Mouse (Mus musculus) limb, embryonic 12.5 days (tissue): ENCODE results near the gene Gm5483. TPM values are rescaled to one million over a fixed set of nuclear protein-coding genes. Genes with fewer than 3 reads are reported as not detected.

Experiments used
- polyA plus RNA-seq: library from polyadenylated mRNA; unstranded; fragments of >200 nt; fragmentation: Nextera tagmentation; extraction: Ambion mirVana; gene quantifications from 2 replicates; pipeline ENCODE4 v1.2.1, GENCODE M21; 2016

The Gm5483 gene
- polyA plus RNA-seq, 1 experiment from 2014 or later, result 1.4 TPM

Other genes starting within 250 kb of the Gm5483 start
- 3.8 TPM in 2 replicates for gene Parp9, start 245.7 kb upstream of the Gm5483 start, polyA plus RNA-seq
- gene Dtx3l, start 245.1 kb upstream of the Gm5483 start, polyA plus RNA-seq, result 3.8 and 3.9 TPM in 2 replicates
- 48.4 and 51.0 TPM in 2 replicates for gene Kpna1, start 205.5 kb upstream of the Gm5483 start, polyA plus RNA-seq
- 11.3 and 11.6 TPM in 2 replicates for gene Wdr5b, start 143.0 kb upstream of the Gm5483 start, polyA plus RNA-seq
- 340 and 357 TPM in 2 replicates for gene Fam162a, start 112.6 kb upstream of the Gm5483 start, polyA plus RNA-seq
- gene Ccdc58, start 112.5 kb upstream of the Gm5483 start, polyA plus RNA-seq, result 100 and 108 TPM in 2 replicates
- 0.16 and 0.58 TPM in 2 replicates for gene Csta1, start 53.0 kb upstream of the Gm5483 start, polyA plus RNA-seq
- not detected in 2 replicates for gene Stfa2l1, start 27.4 kb upstream of the Gm5483 start, polyA plus RNA-seq
- gene Gm5416, start 26.2 kb downstream of the Gm5483 start, polyA plus RNA-seq, result not detected in 2 replicates
- gene 2010005H15Rik, start 37.3 kb downstream of the Gm5483 start, polyA plus RNA-seq, result not detected in 2 replicates
- gene Stfa1, start 92.7 kb downstream of the Gm5483 start, polyA plus RNA-seq, result 1.8 and 2.6 TPM in 2 replicates
- not detected in 2 replicates for gene BC117090, start 150.1 kb downstream of the Gm5483 start, polyA plus RNA-seq
- gene BC100530, start 183.5 kb downstream of the Gm5483 start, polyA plus RNA-seq, result 1.6 and 2.7 TPM in 2 replicates
- gene Stfa2, start 224.2 kb downstream of the Gm5483 start, polyA plus RNA-seq, result not detected in 2 replicates